Mouse (Mus musculus) lung, postnatal 0 days (tissue): ENCODE measurements around the gene Mis18a.

ENCODE experiments used
- CTCF ChIP-seq: IDR thresholded peaks from 2 replicates; pipeline ENCODE4 v1.5.1; 2016; ENCODE audit warnings: antibody characterized with exemption, mild to moderate bottlenecking
- EP300 ChIP-seq: IDR thresholded peaks from 2 replicates; pipeline ENCODE4 v1.6.1; 2016; ENCODE audit warnings: antibody characterized with exemption, mild to moderate bottlenecking, control low read depth

- TF ChIP-seq EP300 (no peak; the same call in 1 of the 2 replicates), CTCF (no peak)
Observed at GRCm38 (mm10) chr16:90704161-90704825, 22.9 kb downstream of the Mis18a start.
